Mouse (Mus musculus): ENCODE results near the gene 4930412O13Rik. TPM values are rescaled to one million over a fixed set of nuclear protein-coding genes. Genes with fewer than 3 reads are reported as not detected.
A peak's percentile ranks its signal among the peaks of the same experiment; 100 is the strongest.

The 4930412O13Rik gene
- not detected in 2 replicates for polyA plus RNA-seq (2012; ENCODE audit: insufficient read depth, low replicate concordance)

GRCm38 (mm10) chr2:9881051-9881591 lies at the start of gene 4930412O13Rik:
Gene 4930412O13Rik (plus strand): TSS chr2:9881252.
- no peaks in the 10 kb centered on the region for H3K36me3 ChIP-seq (replicated peaks; ENCODE audit: low read length)
- peak within 1 kb of the TSS; percentile 92 for H3K4me3 ChIP-seq (replicated peaks)
- H3K9me3 ChIP-seq = peaks cover 3% of the 10 kb centered on the region; the same call in 1 of the 2 replicates
- H3K27me3 ChIP-seq (replicated peaks) = peaks cover 98% of the 10 kb centered on the region
- no peak for TF ChIP-seq FLI1 (IDR thresholded peaks at IDR 0.05; ENCODE audit: low read length)
- TF ChIP-seq GATA1 (IDR thresholded peaks at IDR 0.05; ENCODE audit: borderline replicate concordance, low read length) = no peak
- peaks cover 78% of the 10 kb centered on the region for H3K4me1 ChIP-seq

- H3K4me1 ChIP-seq = no peaks in the 10 kb centered on the region
- H3K4me3 ChIP-seq (replicated peaks) = no peak overlapping the region
- H3K9me3 ChIP-seq = no peaks in the 10 kb centered on the region
- H3K36me3 ChIP-seq (replicated peaks; ENCODE audit: low read length) = no peaks in the 10 kb centered on the region
- no peak for TF ChIP-seq GATA1 (IDR thresholded peaks at IDR 0.05; ENCODE audit: borderline replicate concordance, low read length)
- TF ChIP-seq FLI1 (IDR thresholded peaks at IDR 0.05; ENCODE audit: low read length) = no peak
- H3K27me3 ChIP-seq (replicated peaks) = peaks cover 1% of the 10 kb centered on the region
Measured at GRCm38 (mm10) chr2:9833712-9834111, 47.3 kb upstream of the 4930412O13Rik start.

GRCm38 (mm10) chr2:9835195-9835594 lies 45.9 kb upstream of the 4930412O13Rik start:
- peaks cover 1% of the 10 kb centered on the region for H3K27me3 ChIP-seq (replicated peaks)
- H3K36me3 ChIP-seq (replicated peaks; ENCODE audit: low read length) = no peaks in the 10 kb centered on the region
- no peak overlapping the region for H3K4me3 ChIP-seq (replicated peaks)
- H3K9me3 ChIP-seq = no peaks in the 10 kb centered on the region
- no peak for TF ChIP-seq FLI1 (IDR thresholded peaks at IDR 0.05; ENCODE audit: low read length)
- TF ChIP-seq GATA1 (IDR thresholded peaks at IDR 0.05; ENCODE audit: borderline replicate concordance, low read length) = no peak
- no peaks in the 10 kb centered on the region for H3K4me1 ChIP-seq

- Histone ChIP-seq H3K4me1 (no peaks in the 10 kb centered on the region), H3K36me3 (replicated peaks; ENCODE audit: low read length) (no peaks in the 10 kb centered on the region), H3K27me3 (replicated peaks) (peaks cover 6% of the 10 kb centered on the region)
Measured at GRCm38 (mm10) chr2:9852851-9853576, 28.0 kb upstream of the 4930412O13Rik start.

GRCm38 (mm10) chr2:9855861-9856260 lies 25.2 kb upstream of the 4930412O13Rik start:
- peaks cover 8% of the 10 kb centered on the region for H3K27me3 ChIP-seq (replicated peaks)
- TF ChIP-seq GATA1 (IDR thresholded peaks at IDR 0.05; ENCODE audit: borderline replicate concordance, low read length) (no peak), FLI1 (IDR thresholded peaks at IDR 0.05; ENCODE audit: low read length) (no peak)
- H3K4me3 ChIP-seq (replicated peaks) = no peak overlapping the region

More at GRCm38 (mm10) chr2:9852851-9853576, 28.0 kb upstream of the 4930412O13Rik start:
- Histone ChIP-seq H3K4me3 (replicated peaks) (no peak overlapping the region), H3K9me3 (no peaks in the 10 kb centered on the region)
- TF ChIP-seq GATA1 (IDR thresholded peaks at IDR 0.05; ENCODE audit: borderline replicate concordance, low read length) = no peak
- TF ChIP-seq FLI1 (IDR thresholded peaks at IDR 0.05; ENCODE audit: low read length) = no peak

GRCm38 (mm10) chr2:9860698-9861097 lies 20.4 kb upstream of the 4930412O13Rik start:
- Histone ChIP-seq H3K36me3 (replicated peaks; ENCODE audit: low read length) (no peaks in the 10 kb centered on the region), H3K4me1 (peaks cover 3% of the 10 kb centered on the region; the same call in 1 of the 2 replicates), H3K27me3 (replicated peaks) (peaks cover 8% of the 10 kb centered on the region), H3K9me3 (no peaks in the 10 kb centered on the region), H3K4me3 (replicated peaks) (no peak overlapping the region)
- no peak for TF ChIP-seq GATA1 (IDR thresholded peaks at IDR 0.05; ENCODE audit: borderline replicate concordance, low read length)
- TF ChIP-seq FLI1 (IDR thresholded peaks at IDR 0.05; ENCODE audit: low read length) = no peak

More at GRCm38 (mm10) chr2:9855861-9856260, 25.2 kb upstream of the 4930412O13Rik start:
- Histone ChIP-seq H3K9me3 (no peaks in the 10 kb centered on the region), H3K4me1 (peaks cover 3% of the 10 kb centered on the region; the same call in 1 of the 2 replicates), H3K36me3 (replicated peaks; ENCODE audit: low read length) (no peaks in the 10 kb centered on the region)

- Histone ChIP-seq H3K27me3 (replicated peaks) (peaks cover 23% of the 10 kb centered on the region), H3K9me3 (no peaks in the 10 kb centered on the region), H3K4me3 (replicated peaks) (no peak overlapping the region), H3K4me1 (peaks cover 14% of the 10 kb centered on the region), H3K36me3 (replicated peaks; ENCODE audit: low read length) (no peaks in the 10 kb centered on the region)
- TF ChIP-seq GATA1 (IDR thresholded peaks at IDR 0.05; ENCODE audit: borderline replicate concordance, low read length) (no peak), FLI1 (IDR thresholded peaks at IDR 0.05; ENCODE audit: low read length) (no peak)
Measured at GRCm38 (mm10) chr2:9867092-9867825, 13.8 kb upstream of the 4930412O13Rik start.

GRCm38 (mm10) chr2:9871141-9871716 lies 9.8 kb upstream of the 4930412O13Rik start:
- H3K4me1 ChIP-seq = peaks cover 21% of the 10 kb centered on the region
- TF ChIP-seq FLI1 (IDR thresholded peaks at IDR 0.05; ENCODE audit: low read length) (no peak), GATA1 (IDR thresholded peaks at IDR 0.05; ENCODE audit: borderline replicate concordance, low read length) (no peak)
- H3K4me3 ChIP-seq (replicated peaks) = peak overlapping the region; percentile 0
- no peaks in the 10 kb centered on the region for H3K9me3 ChIP-seq
- H3K36me3 ChIP-seq (replicated peaks; ENCODE audit: low read length) = no peaks in the 10 kb centered on the region
- H3K27me3 ChIP-seq (replicated peaks) = peaks cover 59% of the 10 kb centered on the region

GRCm38 (mm10) chr2:9871798-9872197 lies 9.3 kb upstream of the 4930412O13Rik start:
- H3K27me3 ChIP-seq (replicated peaks) = peaks cover 65% of the 10 kb centered on the region
- no peaks in the 10 kb centered on the region for H3K36me3 ChIP-seq (replicated peaks; ENCODE audit: low read length)
- H3K4me3 ChIP-seq (replicated peaks) = peak overlapping the region; percentile 70
- TF ChIP-seq GATA1 (IDR thresholded peaks at IDR 0.05; ENCODE audit: borderline replicate concordance, low read length) = no peak
- no peak for TF ChIP-seq FLI1 (IDR thresholded peaks at IDR 0.05; ENCODE audit: low read length)
- peaks cover 22% of the 10 kb centered on the region for H3K4me1 ChIP-seq
- H3K9me3 ChIP-seq = no peaks in the 10 kb centered on the region

Data from megakaryocyte, embryonic 14.5 days (primary cell).